Mouse (Mus musculus): ENCODE data around the gene Kazn.

The Kazn gene

GRCm38 (mm10) chr4:142057529-142058216, 181.5 kb downstream of the Kazn start:
- no peak for DNase-seq (ENCODE audit: low read depth, low spot score)

GRCm38 (mm10) chr4:142055600-142055999, 183.6 kb downstream of the Kazn start:
- no peak for DNase-seq (ENCODE audit: low read depth, low spot score)

- DNase-seq (ENCODE audit: low read depth, low spot score), result no peak
Measured at GRCm38 (mm10) chr4:142054580-142054979, 184.6 kb downstream of the Kazn start.

- DNase-seq (ENCODE audit: low read depth, low spot score), result no peak
Measured at GRCm38 (mm10) chr4:142053661-142054448, 185.3 kb downstream of the Kazn start.

GRCm38 (mm10) chr4:142053261-142053660, 185.9 kb downstream of the Kazn start:
- DNase-seq (ENCODE audit: low read depth, low spot score), result no peak

- no peak for DNase-seq (ENCODE audit: low read depth, low spot score)
Measured at GRCm38 (mm10) chr4:142052391-142053132, 186.6 kb downstream of the Kazn start.
